In genomic region chr5:120578504-120579081, GRCm38 (mm10) we compare ENCODE assay signal across 8 mouse cellular contexts. TPM values are rescaled to one million over a fixed set of nuclear protein-coding genes. Genes with fewer than 3 reads are reported as not detected.
DNase-seq lines count a peak whose midpoint lies in the region; ATAC-seq and TF ChIP-seq lines count a peak whose summit lies in the region.

No protein-coding gene starts in this region.

- H3K36me3 ChIP-seq in embryonic facial prominence, embryonic 11.5 days (replicated peaks; ENCODE audit: control insufficient read depth, insufficient read depth, low read depth, low read length): no peaks in the 10 kb centered on the region
- H3K36me3 ChIP-seq in heart, postnatal 0 days (replicated peaks; ENCODE audit: control insufficient read depth, insufficient read depth, low read length): peaks cover 9% of the 10 kb centered on the region
- peaks cover 17% of the 10 kb centered on the region; the same call in 1 of the 2 replicates for H3K36me3 ChIP-seq in thymus, adult 2 months (ENCODE audit: control insufficient read depth, insufficient read depth, low read length)
- H3K36me3 ChIP-seq in midbrain, postnatal 0 days (ENCODE audit: insufficient read depth, low read length): peaks cover 4% of the 10 kb centered on the region; the same call in 1 of the 2 replicates

- H3K4me1 ChIP-seq in embryonic facial prominence, embryonic 11.5 days (ENCODE audit: control insufficient read depth, insufficient read depth, low read length): peaks cover 12% of the 10 kb centered on the region
- H3K4me1 ChIP-seq in heart, postnatal 0 days (ENCODE audit: control insufficient read depth, insufficient read depth): peaks cover 8% of the 10 kb centered on the region
- peaks cover 51% of the 10 kb centered on the region for H3K4me1 ChIP-seq in thymus, adult 2 months (replicated peaks; ENCODE audit: control insufficient read depth, insufficient read depth, low read length)
- H3K4me1 ChIP-seq in midbrain, postnatal 0 days (ENCODE audit: insufficient read depth, low read length): peaks cover 5% of the 10 kb centered on the region; the same call in 1 of the 2 replicates

- no peak overlapping the region for H3K9ac ChIP-seq in embryonic facial prominence, embryonic 11.5 days (replicated peaks; ENCODE audit: low read length)
- peak overlapping the region; percentile 32; the same call in 1 of the 2 replicates for H3K9ac ChIP-seq in heart, postnatal 0 days (replicated peaks; ENCODE audit: low read depth, low read length)
- H3K9ac ChIP-seq in midbrain, postnatal 0 days (replicated peaks; ENCODE audit: low read length, poor library complexity, severe bottlenecking): no peak overlapping the region

- no peak for ATAC-seq in embryonic facial prominence, embryonic 11.5 days (replicated peaks; ENCODE audit: insufficient number of reproducible peaks, low FRiP score, low TSS enrichment, low read depth)
- ATAC-seq in heart, postnatal 0 days (ENCODE audit: insufficient read depth, low read depth): peak; percentile 55
- ATAC-seq in megakaryocyte progenitor cell, adult 5-6 weeks (replicated peaks; ENCODE audit: poor library complexity): peak; percentile 63
- no peak for ATAC-seq in midbrain, postnatal 0 days (ENCODE audit: low FRiP score)

- no peaks in the 10 kb centered on the region for H3K9me3 ChIP-seq in embryonic facial prominence, embryonic 11.5 days (replicated peaks; ENCODE audit: control insufficient read depth, low read length)
- H3K9me3 ChIP-seq in heart, postnatal 0 days (replicated peaks; ENCODE audit: control insufficient read depth, low read length): no peaks in the 10 kb centered on the region
- no peaks in the 10 kb centered on the region for H3K9me3 ChIP-seq in midbrain, postnatal 0 days (ENCODE audit: low read length)

- no peaks in the 10 kb centered on the region for H3K27me3 ChIP-seq in embryonic facial prominence, embryonic 11.5 days (ENCODE audit: control insufficient read depth, insufficient read depth, low read length)
- no peaks in the 10 kb centered on the region for H3K27me3 ChIP-seq in heart, postnatal 0 days (ENCODE audit: control insufficient read depth, insufficient read depth, low read length)
- no peaks in the 10 kb centered on the region for H3K27me3 ChIP-seq in thymus, adult 2 months (ENCODE audit: control insufficient read depth, insufficient read depth, low read length)
- no peaks in the 10 kb centered on the region for H3K27me3 ChIP-seq in midbrain, postnatal 0 days (ENCODE audit: insufficient read depth, low read length)

- peak overlapping the region; percentile 62; the same call in 1 of the 2 replicates for H3K27ac ChIP-seq in embryonic facial prominence, embryonic 11.5 days (replicated peaks; ENCODE audit: low read depth, low read length)
- H3K27ac ChIP-seq in heart, postnatal 0 days (ENCODE audit: low read depth): peak overlapping the region; percentile 75
- H3K27ac ChIP-seq in thymus, adult 2 months (ENCODE audit: control insufficient read depth, insufficient read depth, low read length): peak overlapping the region; percentile 91
- no peak overlapping the region for H3K27ac ChIP-seq in midbrain, postnatal 0 days (ENCODE audit: low read depth, low read length)

- no peak overlapping the region for H3K4me3 ChIP-seq in embryonic facial prominence, embryonic 11.5 days (ENCODE audit: low read depth, low read length)
- H3K4me3 ChIP-seq in heart, postnatal 0 days (ENCODE audit: low read depth, low read length): no peak overlapping the region
- H3K4me3 ChIP-seq in thymus, adult 2 months (ENCODE audit: control insufficient read depth, insufficient read depth, low read length): no peak overlapping the region
- no peak overlapping the region for H3K4me3 ChIP-seq in midbrain, postnatal 0 days (ENCODE audit: low read depth, low read length)

- 33% methylated on average over 12 of the region's 12 CpGs for WGBS in embryonic facial prominence, embryonic 11.5 days
- 52% methylated on average over 12 of the region's 12 CpGs for WGBS in heart, postnatal 0 days
- WGBS in thymus, adult 2 months: 3% methylated on average over 12 of the region's 12 CpGs
- 61% methylated on average over 12 of the region's 12 CpGs for WGBS in midbrain, postnatal 0 days

- TF ChIP-seq CTCF in heart, postnatal 0 days (IDR thresholded peaks at IDR 0.05; ENCODE audit: low read depth): no peak
- no peak for TF ChIP-seq CTCF in thymus, adult 2 months (IDR thresholded peaks at IDR 0.05; ENCODE audit: borderline replicate concordance, control insufficient read depth, extremely low read depth, insufficient read depth, low read length, poor library complexity)
- no peak for TF ChIP-seq CTCF in midbrain, postnatal 0 days (IDR thresholded peaks at IDR 0.05)

- H3K4me2 ChIP-seq in embryonic facial prominence, embryonic 11.5 days (ENCODE audit: low read depth, low read length): no peak overlapping the region; the same call in 1 of the 2 replicates
- H3K4me2 ChIP-seq in heart, postnatal 0 days (ENCODE audit: low read depth, low read length): peak overlapping the region; percentile 35
- no peak overlapping the region for H3K4me2 ChIP-seq in midbrain, postnatal 0 days (ENCODE audit: low read depth, low read length, poor library complexity, severe bottlenecking)

- DNase-seq in ovary, adult 18-20 months (ENCODE audit: low spot score): peak; percentile 82
- DNase-seq in ovary, postnatal 10 days (ENCODE audit: low spot score): no peak
- peak; percentile 49 for DNase-seq in embryonic facial prominence, embryonic 11.5 days (ENCODE audit: low spot score)
- DNase-seq in heart, postnatal 0 days (ENCODE audit: low spot score): peak; percentile 77
- DNase-seq in kidney, postnatal 14 days: peak; percentile 80
- peak; percentile 82 for DNase-seq in thymus, adult 2 months
- DNase-seq in midbrain, postnatal 0 days (ENCODE audit: low spot score): no peak

- no peak for TF ChIP-seq EP300 in heart, postnatal 0 days (IDR thresholded peaks at IDR 0.05; ENCODE audit: low read depth)

- no peak for TF ChIP-seq POLR2A in thymus, adult 2 months (IDR thresholded peaks at IDR 0.05; ENCODE audit: control insufficient read depth, extremely low read depth, insufficient read depth, low read length, poor library complexity)

RNA-seq across cellular contexts. Expression of gene Tpcn1, which starts 9.9 kb away (rescaled TPM):
- polyA plus RNA-seq in embryonic facial prominence, embryonic 11.5 days (2014; fragmentation: Nextera tagmentation; extraction: Ambion mirVana): 9.6 and 11.2 TPM in 2 replicates
- total RNA-seq in heart, postnatal 0 days (2014; rRNA removed; ENCODE audit: low replicate concordance): 15.8 and 27.6 TPM in 2 replicates
- polyA plus RNA-seq in heart, postnatal 0 days (2015; fragmentation: Nextera tagmentation; extraction: Ambion mirVana): 11.5 and 11.7 TPM in 2 replicates
- total RNA-seq in megakaryocyte progenitor cell, adult 5-6 weeks (2015): 37.0 and 38.8 TPM in 2 replicates
- total RNA-seq in megakaryocyte progenitor cell, adult 5-6 weeks (2017): 15.7 and 17.7 TPM in 2 replicates
- polyA plus RNA-seq in thymus, adult 2 months (2012; rRNA removed): 203 and 208 TPM in 2 replicates
- total RNA-seq in midbrain, postnatal 0 days (2014; rRNA removed): 11.6 and 25.3 TPM in 2 replicates
- polyA plus RNA-seq in midbrain, postnatal 0 days (2015; fragmentation: Nextera tagmentation; extraction: Ambion mirVana): 9.3 and 9.4 TPM in 2 replicates

RNA-seq across cellular contexts. Expression of gene Iqcd, which starts 10.2 kb away (rescaled TPM):
- 0.31 and 0.55 TPM in 2 replicates for polyA plus RNA-seq in embryonic facial prominence, embryonic 11.5 days (2014; fragmentation: Nextera tagmentation; extraction: Ambion mirVana)
- total RNA-seq in heart, postnatal 0 days (2014; rRNA removed; ENCODE audit: low replicate concordance): not detected in 2 replicates
- polyA plus RNA-seq in heart, postnatal 0 days (2015; fragmentation: Nextera tagmentation; extraction: Ambion mirVana): 0.14 and 0.18 TPM in 2 replicates
- not detected in 2 replicates for total RNA-seq in megakaryocyte progenitor cell, adult 5-6 weeks (2015)
- 0.81 and 1.1 TPM in 2 replicates for total RNA-seq in megakaryocyte progenitor cell, adult 5-6 weeks (2017)
- polyA plus RNA-seq in thymus, adult 2 months (2012; rRNA removed): 2.8 and 3.0 TPM in 2 replicates
- 0.94 and 1.3 TPM in 2 replicates for total RNA-seq in midbrain, postnatal 0 days (2014; rRNA removed)
- polyA plus RNA-seq in midbrain, postnatal 0 days (2015; fragmentation: Nextera tagmentation; extraction: Ambion mirVana): 0.86 and 1.5 TPM in 2 replicates

RNA-seq across cellular contexts. Expression of gene Rita1, which starts 33.8 kb away (rescaled TPM):
- 8.3 and 8.8 TPM in 2 replicates for polyA plus RNA-seq in embryonic facial prominence, embryonic 11.5 days (2014; fragmentation: Nextera tagmentation; extraction: Ambion mirVana)
- 20.2 and 24.5 TPM in 2 replicates for total RNA-seq in heart, postnatal 0 days (2014; rRNA removed; ENCODE audit: low replicate concordance)
- polyA plus RNA-seq in heart, postnatal 0 days (2015; fragmentation: Nextera tagmentation; extraction: Ambion mirVana): 15.7 and 16.3 TPM in 2 replicates
- 2.0 and 2.3 TPM in 2 replicates for total RNA-seq in megakaryocyte progenitor cell, adult 5-6 weeks (2015)
- total RNA-seq in megakaryocyte progenitor cell, adult 5-6 weeks (2017): 4.7 and 5.8 TPM in 2 replicates
- 18.8 and 20.6 TPM in 2 replicates for polyA plus RNA-seq in thymus, adult 2 months (2012; rRNA removed)
- 32.3 and 43.6 TPM in 2 replicates for total RNA-seq in midbrain, postnatal 0 days (2014; rRNA removed)
- 31.4 and 33.9 TPM in 2 replicates for polyA plus RNA-seq in midbrain, postnatal 0 days (2015; fragmentation: Nextera tagmentation; extraction: Ambion mirVana)

RNA-seq across cellular contexts. Expression of gene Ddx54, which starts 33.9 kb away (rescaled TPM):
- polyA plus RNA-seq in embryonic facial prominence, embryonic 11.5 days (2014; fragmentation: Nextera tagmentation; extraction: Ambion mirVana): 28.9 and 29.7 TPM in 2 replicates
- total RNA-seq in heart, postnatal 0 days (2014; rRNA removed; ENCODE audit: low replicate concordance): 23.0 and 24.1 TPM in 2 replicates
- polyA plus RNA-seq in heart, postnatal 0 days (2015; fragmentation: Nextera tagmentation; extraction: Ambion mirVana): 17.1 and 18.2 TPM in 2 replicates
- total RNA-seq in megakaryocyte progenitor cell, adult 5-6 weeks (2015): 11.8 and 13.3 TPM in 2 replicates
- total RNA-seq in megakaryocyte progenitor cell, adult 5-6 weeks (2017): 34.9 and 35.8 TPM in 2 replicates
- polyA plus RNA-seq in thymus, adult 2 months (2012; rRNA removed): 429 and 448 TPM in 2 replicates
- total RNA-seq in midbrain, postnatal 0 days (2014; rRNA removed): 36.2 and 37.8 TPM in 2 replicates
- polyA plus RNA-seq in midbrain, postnatal 0 days (2015; fragmentation: Nextera tagmentation; extraction: Ambion mirVana): 31.7 and 32.6 TPM in 2 replicates

RNA-seq across cellular contexts. Expression of gene Cfap73, which starts 55.4 kb away (rescaled TPM):
- not detected in 2 replicates for polyA plus RNA-seq in embryonic facial prominence, embryonic 11.5 days (2014; fragmentation: Nextera tagmentation; extraction: Ambion mirVana)
- total RNA-seq in heart, postnatal 0 days (2014; rRNA removed; ENCODE audit: low replicate concordance): not detected in 2 replicates
- not detected in 2 replicates for polyA plus RNA-seq in heart, postnatal 0 days (2015; fragmentation: Nextera tagmentation; extraction: Ambion mirVana)
- not detected in 2 replicates for total RNA-seq in megakaryocyte progenitor cell, adult 5-6 weeks (2015)
- total RNA-seq in megakaryocyte progenitor cell, adult 5-6 weeks (2017): not detected in 2 replicates
- 0.15 and 0.33 TPM in 2 replicates for polyA plus RNA-seq in thymus, adult 2 months (2012; rRNA removed)
- total RNA-seq in midbrain, postnatal 0 days (2014; rRNA removed): 0.38 and 0.60 TPM in 2 replicates
- polyA plus RNA-seq in midbrain, postnatal 0 days (2015; fragmentation: Nextera tagmentation; extraction: Ambion mirVana): 0.62 and 0.74 TPM in 2 replicates

Comparison
In these comparisons a context has a peak if more than half of its experiments do, and no peak if none do; other contexts are left out.
1. DNase-seq: peak in ovary, adult 18-20 months (single experiment), embryonic facial prominence, embryonic 11.5 days (single experiment), heart, postnatal 0 days (single experiment), kidney, postnatal 14 days (single experiment) and thymus, adult 2 months (single experiment); none in ovary, postnatal 10 days (single experiment) and midbrain, postnatal 0 days (single experiment).
2. ATAC-seq: peak in heart, postnatal 0 days (single experiment) and megakaryocyte progenitor cell, adult 5-6 weeks (single experiment); none in embryonic facial prominence, embryonic 11.5 days (single experiment) and midbrain, postnatal 0 days (single experiment).
3. RNA of gene Tpcn1, which starts 9.9 kb away (polyA plus RNA-seq): 203 to 208 TPM in thymus, adult 2 months; 11.5 to 11.7 TPM in heart, postnatal 0 days, 9.6 to 11.2 TPM in embryonic facial prominence, embryonic 11.5 days and 9.3 to 9.4 TPM in midbrain, postnatal 0 days; every median in the first group is over 10 times any median in the second.